Mouse (Mus musculus) forebrain, embryonic 12.5 days (tissue): ENCODE measurements around the gene Foxp1. TPM values are rescaled to one million over a fixed set of nuclear protein-coding genes. Genes with fewer than 3 reads are reported as not detected.

Experiments used
- ATAC-seq: fragments of 200-750 bp; cut with Nextera tagmentation; 2 replicates; pipeline ENCODE4 v1.8.0; 2017; ENCODE audit warnings: moderate TSS enrichment; ENCODE audit not compliant: low FRiP score
- H3K27ac ChIP-seq: fragments of 300-500 bp; sonication (generic); 2 replicates; pipeline ENCODE4 v1.5.1; 2016; ENCODE audit warnings: mild to moderate bottlenecking
- H3K27me3 ChIP-seq: fragments of 300-500 bp; sonication (generic); 2 replicates; pipeline ENCODE4 v1.6.1; 2016; ENCODE audit warnings: mild to moderate bottlenecking
- H3K36me3 ChIP-seq: fragments of 300-500 bp; sonication (generic); replicated peaks from 2 replicates; pipeline ENCODE4 v1.6.1; 2016; ENCODE audit warnings: mild to moderate bottlenecking
- H3K4me1 ChIP-seq: fragments of 300-500 bp; sonication (generic); 2 replicates; pipeline ENCODE4 v1.6.1; 2016
- H3K4me2 ChIP-seq: fragments of 300-500 bp; sonication (generic); 2 replicates; pipeline ENCODE4 v1.6.1; 2016; ENCODE audit warnings: mild to moderate bottlenecking, moderate library complexity
- H3K4me3 ChIP-seq: fragments of 300-500 bp; sonication (generic); replicated peaks from 2 replicates; pipeline ENCODE4 v1.5.1; 2016; ENCODE audit warnings: mild to moderate bottlenecking
- H3K9ac ChIP-seq: fragments of 300-500 bp; sonication (generic); 2 replicates; pipeline ENCODE4 v1.6.1; 2016; ENCODE audit warnings: mild to moderate bottlenecking
- H3K9me3 ChIP-seq: fragments of 300-500 bp; sonication (generic); 2 replicates; pipeline ENCODE4 v1.6.1; 2016
- WGBS: fragments of 180-500 bp; shearing (Covaris S2); methylation state at CpG from one replicate; pipeline ENCODE4 v1.1.7; 2016; 5-methylcytosine and 5-hydroxymethylcytosine counted together
- polyA plus RNA-seq: library from polyadenylated mRNA; unstranded; fragments of >200 nt; fragmentation: Nextera tagmentation; extraction: Ambion mirVana; gene quantifications from 2 replicates; pipeline ENCODE4 v1.2.1, GENCODE M21; 2016

Foxp1 gene
- polyA plus RNA-seq, 1 experiment from 2014 or later: 77.3 TPM

DNA sequence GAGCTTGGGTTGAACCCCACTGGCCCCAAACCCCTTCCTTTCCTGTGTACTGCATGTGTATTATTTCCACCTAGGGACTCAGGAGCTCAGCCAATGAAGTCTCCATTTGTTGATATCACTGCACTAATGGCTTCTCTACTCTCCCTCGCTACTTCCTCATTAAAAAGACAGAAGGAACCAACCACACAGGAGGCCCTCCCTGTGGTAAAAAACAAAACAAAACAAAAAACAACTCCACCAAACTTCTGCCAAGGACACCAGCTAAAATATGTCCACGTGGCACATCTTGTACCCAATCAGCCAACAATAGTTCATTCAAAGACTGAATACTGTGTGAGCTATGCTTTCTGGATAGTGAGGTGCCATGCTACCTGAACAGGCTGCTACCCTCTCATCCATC, 537.1 kb downstream of the Foxp1 start:
- H3K27ac ChIP-seq: no peak overlapping the region
- no peaks in the 10 kb centered on the region for H3K36me3 ChIP-seq
- 88% methylated on average over 2 of the region's 2 CpGs for WGBS

DNA sequence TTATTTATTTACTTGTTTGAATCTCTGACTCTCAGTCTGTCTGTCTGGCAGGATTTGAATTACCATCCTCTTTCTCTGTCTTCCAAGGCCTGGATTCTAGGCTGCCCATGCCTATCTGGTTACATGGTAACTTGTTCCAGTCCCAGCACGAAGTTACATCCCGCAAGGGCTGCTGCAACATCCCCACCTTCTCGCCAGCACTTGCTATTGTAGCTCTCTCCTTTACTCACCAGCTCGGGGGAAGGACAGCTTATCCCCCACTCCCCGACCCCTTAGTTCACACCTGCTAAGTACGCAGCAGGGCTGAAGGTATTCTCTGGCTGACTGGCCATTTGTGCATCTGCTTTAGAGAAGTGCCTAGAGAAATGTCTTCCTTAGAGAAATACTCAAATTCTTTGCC, 537.9 kb downstream of the Foxp1 start:
- H3K4me2 ChIP-seq: no peak overlapping the region
- H3K9me3 ChIP-seq: no peaks in the 10 kb centered on the region
- 75% methylated on average over 6 of the region's 6 CpGs for WGBS
- H3K27me3 ChIP-seq: no peaks in the 10 kb centered on the region
- no peak overlapping the region for H3K9ac ChIP-seq
- H3K27ac ChIP-seq: no peak overlapping the region
- no peaks in the 10 kb centered on the region for H3K36me3 ChIP-seq
- H3K4me3 ChIP-seq: no peak overlapping the region
- no peak for ATAC-seq
- no peaks in the 10 kb centered on the region for H3K4me1 ChIP-seq

More for the DNA sequence above, 537.1 kb downstream of the Foxp1 start:
- no peak for ATAC-seq
- Histone ChIP-seq H3K27me3 (no peaks in the 10 kb centered on the region), H3K4me1 (0 out of 2 replicates have a peak, but pooled peaks cover 4% of the 10 kb centered on the region), H3K9me3 (no peaks in the 10 kb centered on the region), H3K9ac (no peak overlapping the region), H3K4me3 (no peak overlapping the region), H3K4me2 (no peak overlapping the region)

DNA sequence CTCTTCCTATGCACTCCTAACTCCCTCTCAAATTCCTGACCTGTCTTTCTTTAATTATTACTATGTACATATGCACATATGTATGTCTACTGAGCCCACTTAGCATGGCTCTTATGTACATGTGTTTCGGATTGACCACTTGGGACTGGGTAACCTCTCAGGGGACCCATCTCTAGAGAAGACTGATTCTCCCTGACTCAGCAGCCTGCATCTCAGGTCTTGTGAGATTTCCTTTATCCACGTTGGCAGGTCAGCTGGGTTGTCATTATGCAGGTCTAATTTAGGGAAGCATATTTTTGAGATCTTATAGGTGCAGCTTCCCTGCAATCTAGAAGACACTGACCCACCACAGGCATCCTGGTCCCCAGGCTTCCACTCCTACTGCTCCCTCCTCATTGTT, 538.5 kb downstream of the Foxp1 start:
- H3K36me3 ChIP-seq: no peaks in the 10 kb centered on the region

DNA sequence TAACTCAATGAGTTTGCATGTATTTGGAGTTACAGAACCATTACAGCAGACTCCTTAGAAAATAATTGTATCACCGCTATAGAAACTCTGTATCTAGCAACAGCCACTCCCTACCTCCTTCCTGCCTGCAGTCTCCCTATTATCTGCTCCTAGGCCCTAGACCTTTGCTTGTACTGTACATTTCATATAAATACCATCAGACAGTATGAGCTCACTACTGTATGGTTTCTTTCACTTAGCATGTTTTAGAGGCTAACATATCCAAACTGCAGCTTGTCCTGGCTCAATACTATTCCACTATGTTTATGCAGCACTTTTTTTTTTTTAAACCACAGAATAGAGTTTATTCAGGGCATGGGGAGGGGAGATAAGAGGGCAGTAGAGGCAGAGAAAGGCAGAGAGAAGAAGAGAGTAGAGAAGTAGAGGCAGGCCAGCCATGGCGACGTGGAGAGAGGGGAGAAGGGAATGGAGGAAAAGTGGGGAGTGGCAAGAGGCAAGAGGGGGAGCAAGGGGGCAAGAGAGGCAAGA, 539.1 kb downstream of the Foxp1 start:
- H3K27ac ChIP-seq: no peak overlapping the region
- no peak for ATAC-seq
- no peaks in the 10 kb centered on the region for H3K4me1 ChIP-seq
- no peaks in the 10 kb centered on the region for H3K36me3 ChIP-seq
- H3K27me3 ChIP-seq: no peaks in the 10 kb centered on the region
- H3K9ac ChIP-seq: no peak overlapping the region
- 95% methylated on average over 3 of the region's 3 CpGs for WGBS
- no peak overlapping the region for H3K4me2 ChIP-seq
- no peak overlapping the region for H3K4me3 ChIP-seq
- H3K9me3 ChIP-seq: no peaks in the 10 kb centered on the region

More for the DNA sequence above, 538.5 kb downstream of the Foxp1 start:
- Histone ChIP-seq H3K4me2 (no peak overlapping the region), H3K27me3 (no peaks in the 10 kb centered on the region), H3K4me1 (no peaks in the 10 kb centered on the region), H3K4me3 (no peak overlapping the region), H3K9me3 (no peaks in the 10 kb centered on the region), H3K9ac (no peak overlapping the region), H3K27ac (no peak overlapping the region)
- ATAC-seq: no peak
- WGBS: 76% methylated on average over 2 of the region's 2 CpGs

DNA sequence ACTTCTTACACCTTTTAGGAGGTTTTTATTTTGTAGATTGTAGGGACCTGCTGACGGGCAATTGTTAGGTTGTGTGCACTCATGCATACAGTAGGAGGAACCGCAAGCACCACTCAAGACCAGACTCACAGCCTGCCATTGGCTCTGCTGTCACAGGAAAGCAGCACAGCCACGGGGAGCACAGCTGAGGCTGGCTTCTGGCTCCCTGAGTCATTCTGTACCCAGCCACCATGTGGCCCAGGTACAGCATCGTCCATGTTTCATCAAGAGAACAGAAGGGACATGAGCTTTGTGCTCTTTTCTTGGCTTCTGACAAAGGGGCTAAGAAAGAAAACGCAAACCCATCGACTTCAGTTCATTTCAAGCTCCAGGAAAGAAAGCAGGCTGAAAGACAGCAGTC, 541.3 kb downstream of the Foxp1 start:
- no peak for ATAC-seq
- H3K4me2 ChIP-seq: no peak overlapping the region
- no peaks in the 10 kb centered on the region for H3K9me3 ChIP-seq
- no peaks in the 10 kb centered on the region for H3K27me3 ChIP-seq
- peaks cover 16% of the 10 kb centered on the region for H3K36me3 ChIP-seq
- no peaks in the 10 kb centered on the region for H3K4me1 ChIP-seq
- no peak overlapping the region for H3K9ac ChIP-seq
- 73% methylated on average over 6 of the region's 6 CpGs for WGBS
- no peak overlapping the region for H3K27ac ChIP-seq
- H3K4me3 ChIP-seq: no peak overlapping the region

DNA sequence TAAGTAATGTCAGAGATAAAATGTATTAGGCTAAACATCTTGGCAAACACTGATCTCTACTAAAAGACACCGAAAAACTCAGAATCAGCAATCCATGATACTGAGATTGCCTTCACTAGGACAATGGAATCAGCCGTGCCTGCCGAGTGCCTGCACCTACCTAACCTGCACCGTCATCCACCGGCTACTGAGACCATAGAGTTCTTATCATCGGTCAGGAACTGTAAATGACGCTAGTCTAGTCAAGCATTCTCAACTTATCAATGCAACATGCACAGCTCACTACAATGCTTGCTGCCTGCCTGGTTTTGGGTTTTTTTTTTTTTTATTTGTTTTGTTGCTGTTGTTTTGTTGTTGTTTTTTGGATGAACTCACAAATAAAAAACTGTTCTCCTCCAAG, 542.1 kb downstream of the Foxp1 start:
- Histone ChIP-seq H3K4me2 (no peak overlapping the region), H3K27me3 (no peaks in the 10 kb centered on the region), H3K9ac (no peak overlapping the region), H3K9me3 (no peaks in the 10 kb centered on the region), H3K27ac (no peak overlapping the region), H3K4me3 (no peak overlapping the region), H3K4me1 (no peaks in the 10 kb centered on the region), H3K36me3 (peaks cover 17% of the 10 kb centered on the region)
- ATAC-seq: no peak
- 94% methylated on average over 7 of the region's 7 CpGs for WGBS

DNA sequence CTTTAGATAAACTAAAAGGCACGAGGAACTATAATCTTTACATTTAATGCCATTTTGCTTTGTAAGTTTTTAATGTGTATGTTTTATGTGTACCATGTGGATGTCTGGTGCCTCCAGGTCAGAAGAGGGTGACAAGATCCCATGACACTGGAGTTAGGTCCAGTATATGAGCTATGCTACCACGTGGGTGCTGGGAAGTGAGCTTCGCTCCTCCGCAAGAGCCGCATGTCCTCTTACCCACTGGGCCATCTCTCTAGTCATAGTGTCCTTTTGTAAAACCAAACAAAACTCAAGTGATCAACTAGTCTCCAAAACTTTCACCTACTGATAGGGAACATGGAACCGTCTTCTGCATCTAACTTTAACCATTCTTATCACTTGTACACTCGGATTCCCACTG, 542.5 kb downstream of the Foxp1 start:
- H3K4me2 ChIP-seq: no peak overlapping the region
- no peak overlapping the region for H3K9ac ChIP-seq
- no peak overlapping the region for H3K27ac ChIP-seq
- no peak overlapping the region for H3K4me3 ChIP-seq
- no peaks in the 10 kb centered on the region for H3K9me3 ChIP-seq
- H3K27me3 ChIP-seq: no peaks in the 10 kb centered on the region
- WGBS: 97% methylated on average over 7 of the region's 7 CpGs
- no peak for ATAC-seq
- peaks cover 22% of the 10 kb centered on the region for H3K36me3 ChIP-seq
- no peaks in the 10 kb centered on the region for H3K4me1 ChIP-seq

DNA sequence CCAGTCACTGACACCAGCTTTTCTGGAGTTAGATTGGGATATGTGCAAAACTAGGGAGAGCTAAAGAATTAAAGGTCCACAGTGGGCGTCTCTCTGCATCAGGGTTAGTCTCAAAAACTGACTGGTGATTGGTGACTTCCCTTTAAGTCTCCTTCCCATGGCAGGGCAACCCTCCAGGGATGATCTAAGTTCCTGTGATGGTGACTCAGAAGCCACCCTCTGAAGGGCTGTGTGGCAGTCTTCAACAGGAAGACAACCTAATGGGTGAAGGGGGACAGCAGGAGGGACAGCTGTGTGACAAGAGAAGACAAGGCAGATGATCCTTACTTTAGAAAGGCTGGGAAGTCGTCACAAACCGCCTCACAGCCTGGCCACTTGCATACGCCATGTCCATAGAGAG, 544.7 kb downstream of the Foxp1 start:
- Histone ChIP-seq H3K4me2 (no peak overlapping the region), H3K27ac (no peak overlapping the region), H3K36me3 (peaks cover 28% of the 10 kb centered on the region), H3K9ac (no peak overlapping the region), H3K4me3 (no peak overlapping the region), H3K4me1 (no peaks in the 10 kb centered on the region), H3K9me3 (no peaks in the 10 kb centered on the region), H3K27me3 (no peaks in the 10 kb centered on the region)
- WGBS: 88% methylated on average over 4 of the region's 4 CpGs
- no peak for ATAC-seq

DNA sequence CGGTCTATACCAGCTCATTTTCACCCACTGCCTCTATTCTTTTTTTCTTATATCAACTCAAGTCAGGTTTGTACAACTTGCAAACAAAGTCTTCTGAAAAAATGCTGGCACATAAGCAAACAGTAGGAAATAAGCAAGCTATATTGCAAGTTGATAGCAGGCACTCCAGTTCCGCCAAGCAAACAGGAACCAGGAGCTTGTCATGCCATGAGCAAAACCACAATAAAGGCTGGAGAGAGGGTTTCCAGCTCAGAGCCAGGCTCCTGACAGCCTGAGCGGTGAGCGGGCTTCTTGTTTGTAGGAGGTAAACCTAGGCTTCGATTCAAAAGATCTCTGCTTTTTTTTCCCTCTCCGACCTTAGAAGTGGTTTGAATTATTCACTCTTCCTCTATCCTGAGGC, 546.6 kb downstream of the Foxp1 start:
- no peak for ATAC-seq
- Histone ChIP-seq H3K27ac (no peak overlapping the region), H3K9ac (no peak overlapping the region), H3K4me3 (no peak overlapping the region), H3K9me3 (no peaks in the 10 kb centered on the region), H3K27me3 (no peaks in the 10 kb centered on the region), H3K4me1 (peaks cover 7% of the 10 kb centered on the region), H3K36me3 (peaks cover 28% of the 10 kb centered on the region), H3K4me2 (no peak overlapping the region)
- WGBS: 92% methylated on average over 6 of the region's 6 CpGs

DNA sequence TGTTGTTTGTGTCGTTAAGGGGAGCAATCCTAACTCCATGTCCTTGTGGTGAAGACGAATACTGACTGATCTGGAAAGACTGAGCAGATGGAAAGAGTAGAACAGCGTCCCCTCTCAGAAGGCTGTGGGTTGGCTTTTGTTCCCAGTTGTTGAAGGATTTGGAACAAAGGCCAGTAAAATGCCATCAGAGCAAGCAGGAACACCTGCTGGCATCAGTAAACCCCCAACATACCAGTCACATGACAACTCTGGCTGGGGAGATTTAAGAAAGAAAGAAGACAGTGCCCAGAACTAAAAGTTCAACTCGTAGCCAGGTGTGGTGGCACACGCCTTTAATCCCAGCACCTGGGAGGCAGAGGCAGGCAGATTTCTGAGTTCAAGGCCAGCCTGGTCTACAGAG, 549.1 kb downstream of the Foxp1 start:
- Histone ChIP-seq H3K4me1 (peaks cover 21% of the 10 kb centered on the region), H3K9ac (no peak overlapping the region), H3K4me3 (no peak overlapping the region), H3K27ac (no peak overlapping the region), H3K36me3 (peaks cover 28% of the 10 kb centered on the region), H3K27me3 (no peaks in the 10 kb centered on the region), H3K9me3 (no peaks in the 10 kb centered on the region), H3K4me2 (no peak overlapping the region)
- ATAC-seq: no peak
- 76% methylated on average over 5 of the region's 5 CpGs for WGBS

DNA sequence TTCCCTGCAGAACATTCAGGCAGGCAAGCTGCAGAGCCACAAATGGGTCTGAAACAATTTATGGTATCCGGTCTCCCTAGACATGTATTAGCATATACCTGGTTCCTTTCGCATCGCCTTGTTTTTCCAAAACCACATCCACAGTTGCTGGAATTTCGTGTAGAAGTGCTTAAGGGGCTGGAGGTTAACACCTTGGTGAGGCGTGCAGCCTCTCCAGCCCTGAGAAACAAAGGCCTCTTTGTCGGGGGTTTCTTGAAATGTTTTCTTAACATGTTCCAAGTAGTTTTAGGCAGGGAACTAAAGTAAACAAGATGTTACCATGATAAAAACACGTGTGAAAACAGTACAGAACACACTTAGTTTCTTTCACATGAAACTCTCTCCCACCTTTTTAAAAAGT, 550.1 kb downstream of the Foxp1 start:
- Histone ChIP-seq H3K4me2 (no peak overlapping the region), H3K36me3 (peaks cover 21% of the 10 kb centered on the region), H3K9me3 (no peaks in the 10 kb centered on the region), H3K9ac (no peak overlapping the region), H3K27ac (no peak overlapping the region), H3K4me1 (peaks cover 21% of the 10 kb centered on the region), H3K4me3 (no peak overlapping the region), H3K27me3 (no peaks in the 10 kb centered on the region)
- ATAC-seq: no peak
- 54% methylated on average over 7 of the region's 7 CpGs for WGBS

DNA sequence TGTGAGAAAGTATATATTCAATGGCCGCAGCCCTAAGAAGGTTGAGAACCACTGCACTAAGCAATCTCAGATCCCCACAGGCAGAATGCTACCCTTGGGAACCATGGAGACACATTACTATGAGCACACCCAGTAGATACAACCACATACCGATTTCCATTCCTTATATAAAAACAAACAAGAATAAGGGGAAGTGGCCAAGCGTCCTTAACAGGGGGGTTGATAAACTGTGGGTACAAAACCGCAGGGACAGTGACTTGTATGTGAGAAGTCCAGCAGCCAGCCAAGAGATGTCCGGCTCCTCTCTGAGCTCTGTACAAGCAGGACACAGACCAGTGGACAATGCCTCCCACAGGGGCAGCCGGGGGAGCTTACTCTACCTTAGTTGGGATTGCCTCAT, 563.2 kb downstream of the Foxp1 start:
- Histone ChIP-seq H3K4me1 (0 out of 2 replicates have a peak, but pooled peaks cover 4% of the 10 kb centered on the region), H3K36me3 (no peaks in the 10 kb centered on the region), H3K27me3 (0 out of 2 replicates have a peak, but pooled peaks cover 2% of the 10 kb centered on the region), H3K27ac (no peak overlapping the region), H3K4me2 (no peak overlapping the region), H3K9ac (no peak overlapping the region), H3K9me3 (no peaks in the 10 kb centered on the region), H3K4me3 (no peak overlapping the region)
- WGBS: 92% methylated on average over 6 of the region's 6 CpGs
- ATAC-seq: no peak

DNA sequence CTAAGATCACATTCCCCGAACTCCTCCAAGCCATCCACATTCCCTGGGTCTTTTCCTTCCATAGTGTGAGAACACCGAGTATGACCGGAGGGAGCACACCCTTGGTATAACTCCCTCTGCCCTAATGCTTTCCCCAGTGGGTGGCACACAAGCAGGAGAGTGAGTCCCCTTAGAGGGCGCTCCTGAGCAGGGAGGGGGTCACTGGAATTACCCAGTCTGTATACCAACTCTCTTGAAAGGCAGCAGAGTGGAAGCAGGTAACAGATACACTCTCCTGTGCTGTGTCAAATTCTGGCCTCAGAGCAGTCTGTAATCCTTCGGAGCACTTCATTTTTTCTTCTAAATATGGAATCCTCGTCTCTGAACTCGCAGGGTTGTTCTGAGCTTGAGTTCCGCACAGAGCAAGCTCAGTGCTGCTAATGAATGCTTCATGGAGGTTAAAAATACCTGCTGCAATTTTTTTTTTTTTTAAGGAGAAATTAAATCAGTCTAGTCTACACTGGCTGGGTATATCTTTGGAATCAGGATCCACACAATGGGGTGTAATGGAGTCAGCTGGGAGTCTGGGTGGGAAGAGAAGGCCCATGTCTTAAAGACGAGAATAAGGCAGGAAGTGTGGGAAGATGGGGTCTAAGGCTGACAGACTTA, 565.9 kb downstream of the Foxp1 start:
- H3K4me2 ChIP-seq: no peak overlapping the region
- no peak overlapping the region for H3K27ac ChIP-seq
- H3K4me1 ChIP-seq: 0 out of 2 replicates have a peak, but pooled peaks cover 9% of the 10 kb centered on the region
- H3K27me3 ChIP-seq: peaks cover 8% of the 10 kb centered on the region; the same call in 1 of the 2 replicates
- no peak overlapping the region for H3K4me3 ChIP-seq
- WGBS: 88% methylated on average over 9 of the region's 9 CpGs
- ATAC-seq: no peak
- no peak overlapping the region for H3K9ac ChIP-seq
- peaks cover 4% of the 10 kb centered on the region for H3K36me3 ChIP-seq
- H3K9me3 ChIP-seq: no peaks in the 10 kb centered on the region
